Mouse (Mus musculus) neural tube, embryonic 14.5 days (tissue): ENCODE results near the gene Chd1. TPM values are rescaled to one million over a fixed set of nuclear protein-coding genes. Genes with fewer than 3 reads are reported as not detected.
"Not testable (repeated sequence)": the region's sequence is repeated elsewhere in the genome, so short reads cannot be mapped to it uniquely, and the experiment has no call there.

Source experiments
- ATAC-seq: fragments of 200-750 bp; cut with Nextera tagmentation; 2 replicates; pipeline ENCODE4 v1.8.0; 2017; ENCODE audit warnings: low read depth, mild to moderate bottlenecking, moderate TSS enrichment, moderate library complexity
- H3K27ac ChIP-seq: fragments of 300-500 bp; sonication (generic); 2 replicates; pipeline ENCODE4 v1.5.1; 2014; ENCODE audit warnings: low read depth, mild to moderate bottlenecking, control low read depth, low read length, moderate library complexity, mixed read lengths
- H3K27me3 ChIP-seq: fragments of 300-500 bp; sonication (generic); 2 replicates; pipeline ENCODE4 v1.6.1; 2014; ENCODE audit warnings: low read length; ENCODE audit not compliant: control insufficient read depth, insufficient read depth
- H3K36me3 ChIP-seq: fragments of 300-500 bp; sonication (generic); 2 replicates; pipeline ENCODE4 v1.6.1; 2014; ENCODE audit warnings: low read length, mixed read lengths; ENCODE audit not compliant: control insufficient read depth, insufficient read depth
- H3K4me1 ChIP-seq: fragments of 300-500 bp; sonication (generic); 2 replicates; pipeline ENCODE4 v1.6.1; 2014; ENCODE audit warnings: low read length; ENCODE audit not compliant: control insufficient read depth, insufficient read depth
- H3K4me2 ChIP-seq: fragments of 300-500 bp; sonication (generic); 2 replicates; pipeline ENCODE4 v1.6.1; 2014; ENCODE audit warnings: mild to moderate bottlenecking, low read depth, low read length, control low read depth
- H3K4me3 ChIP-seq: fragments of 300-500 bp; sonication (generic); 2 replicates; pipeline ENCODE4 v1.5.1; 2014; ENCODE audit warnings: low read depth, low read length, control low read depth, mixed read lengths
- H3K9ac ChIP-seq: fragments of 300-500 bp; sonication (generic); replicated peaks from 2 replicates; pipeline ENCODE4 v1.6.1; 2014; ENCODE audit warnings: low read depth, mild to moderate bottlenecking, control low read depth, low read length, mixed read lengths
- H3K9me3 ChIP-seq: fragments of 300-500 bp; sonication (generic); 2 replicates; pipeline ENCODE4 v1.6.1; 2016; ENCODE audit warnings: low read length; ENCODE audit not compliant: control insufficient read depth
- WGBS: fragments of 180-500 bp; shearing (Covaris S2); extraction: QIAGEN DNeasy Blood & Tissue Kit; methylation state at CpG from one replicate; pipeline ENCODE4 v1.1.7; 2014; 5-methylcytosine and 5-hydroxymethylcytosine counted together
- polyA plus RNA-seq: library from polyadenylated mRNA; unstranded; fragments of >200 nt; fragmentation: Nextera tagmentation; extraction: Ambion mirVana; gene quantifications from 2 replicates; pipeline ENCODE4 v1.2.1, GENCODE M21; 2014

The Chd1 gene
- polyA plus RNA-seq, 1 experiment from 2014 or later: 24.1 TPM

DNA sequence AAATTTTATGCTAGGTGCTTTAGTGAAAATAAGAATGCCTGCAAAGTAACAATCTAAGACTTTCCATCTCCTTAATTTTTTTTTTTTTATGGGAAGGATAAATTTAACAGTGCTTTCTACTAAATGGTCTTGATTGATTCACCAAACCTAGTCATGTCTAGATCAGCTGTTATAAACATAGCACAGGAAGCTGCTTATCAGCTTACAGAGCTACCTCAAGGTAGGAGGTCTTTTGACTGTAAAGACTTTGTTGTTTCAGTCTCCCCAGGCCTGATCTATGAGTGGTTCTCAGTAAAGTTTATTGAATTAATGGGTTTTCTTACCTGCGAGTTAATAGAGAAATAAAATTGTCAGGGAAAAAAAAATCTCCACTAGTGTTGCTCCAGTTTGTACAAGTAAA lies 18.5 kb downstream of the Chd1 start:
- no peaks in the 10 kb centered on the region for H3K4me1 ChIP-seq
- H3K27ac ChIP-seq: no peak overlapping the region
- no peaks in the 10 kb centered on the region for H3K9me3 ChIP-seq
- no peak for ATAC-seq
- no peak overlapping the region for H3K9ac ChIP-seq
- 86% methylated on average over 1 of the region's 1 CpGs for WGBS
- H3K4me3 ChIP-seq: no peak overlapping the region
- peaks cover 29% of the 10 kb centered on the region for H3K36me3 ChIP-seq
- no peak overlapping the region for H3K4me2 ChIP-seq
- H3K27me3 ChIP-seq: no peaks in the 10 kb centered on the region

DNA sequence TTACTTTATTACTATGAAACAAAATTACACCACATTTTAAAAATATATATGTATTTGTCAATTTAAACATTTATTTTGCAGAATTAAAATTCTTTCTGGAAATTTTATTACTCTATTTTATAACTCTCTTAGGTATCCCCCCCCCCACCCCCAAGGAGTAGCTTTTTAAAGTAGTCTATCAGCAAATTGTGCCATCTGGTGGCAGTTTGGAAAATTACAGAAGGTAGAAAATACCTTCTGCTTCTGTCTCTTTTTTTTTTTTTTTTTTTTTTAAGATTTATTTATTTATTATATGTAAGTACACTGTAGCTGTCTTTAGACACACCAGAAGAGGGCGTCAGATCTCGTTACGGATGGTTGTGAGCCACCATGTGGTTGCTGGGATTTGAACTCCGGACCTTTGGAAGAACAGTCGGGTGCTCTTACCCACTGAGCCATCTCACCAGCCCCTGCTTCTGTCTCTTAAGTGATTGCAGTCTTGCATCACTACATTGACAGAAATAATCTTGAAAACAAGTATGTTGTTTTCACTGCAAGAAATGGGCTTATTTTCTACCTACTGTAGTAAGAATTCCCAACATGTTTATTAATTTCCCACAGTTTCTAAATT lies 19.2 kb downstream of the Chd1 start:
- not testable (repeated sequence) for H3K27me3 ChIP-seq, H3K9me3 ChIP-seq, H3K4me2 ChIP-seq, H3K9ac ChIP-seq, H3K27ac ChIP-seq, H3K4me3 ChIP-seq, ATAC-seq, H3K4me1 ChIP-seq
- 100% methylated on average over 2 of the region's 5 CpGs for WGBS
- peaks cover 29% of the 10 kb centered on the region for H3K36me3 ChIP-seq

DNA sequence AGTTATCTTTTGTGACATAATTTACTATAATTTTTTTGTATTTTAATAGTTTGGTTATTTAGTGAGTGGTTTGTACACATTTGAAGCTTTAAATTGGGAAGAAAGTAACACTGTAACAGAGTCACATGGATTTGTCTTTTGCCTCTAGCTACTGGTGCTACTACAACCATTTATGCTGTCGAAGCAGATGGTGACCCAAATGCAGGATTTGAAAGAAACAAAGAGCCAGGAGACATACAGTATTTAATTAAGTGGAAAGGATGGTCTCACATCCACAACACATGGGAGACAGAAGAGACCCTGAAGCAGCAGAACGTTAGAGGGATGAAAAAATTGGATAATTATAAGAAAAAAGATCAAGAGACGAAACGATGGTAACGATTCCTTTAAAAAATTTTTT lies 26.9 kb downstream of the Chd1 start:
- Histone ChIP-seq H3K4me3 (no peak overlapping the region), H3K4me1 (no peaks in the 10 kb centered on the region), H3K9ac (no peak overlapping the region), H3K4me2 (no peak overlapping the region), H3K9me3 (no peaks in the 10 kb centered on the region), H3K36me3 (peaks cover 37% of the 10 kb centered on the region), H3K27ac (no peak overlapping the region), H3K27me3 (no peaks in the 10 kb centered on the region)
- 67% methylated on average over 5 of the region's 5 CpGs for WGBS
- no peak for ATAC-seq

DNA sequence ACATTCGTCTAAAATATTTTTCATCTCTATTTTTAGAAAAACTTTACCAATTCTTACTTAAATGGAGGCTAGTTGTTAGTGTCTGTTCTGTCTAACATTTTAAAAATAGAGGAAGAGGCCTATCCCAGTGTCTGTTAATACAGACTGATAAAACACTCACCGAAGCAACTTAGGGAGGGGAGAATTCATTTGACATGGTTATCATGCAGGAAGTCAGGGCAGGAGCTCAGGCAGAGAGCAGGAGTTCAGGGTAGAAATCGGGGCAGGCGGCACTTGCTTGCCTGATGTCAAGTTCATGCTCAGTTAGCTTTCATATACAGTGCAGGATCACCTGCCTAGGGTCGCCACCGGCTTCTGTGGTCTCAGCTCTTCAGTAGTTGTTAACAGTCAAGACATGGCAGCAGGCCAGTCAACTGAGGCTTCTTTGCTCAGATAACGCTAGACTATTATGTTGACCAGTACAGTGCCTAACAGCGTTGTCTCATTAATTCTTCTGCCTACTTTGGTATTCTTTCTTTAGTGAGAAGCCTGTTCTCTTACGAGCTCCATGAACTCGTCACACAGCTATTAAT lies 32.7 kb downstream of the Chd1 start:
- Histone ChIP-seq H3K9me3 (no peaks in the 10 kb centered on the region), H3K4me1 (no peaks in the 10 kb centered on the region), H3K9ac (no peak overlapping the region), H3K4me2 (no peak overlapping the region), H3K36me3 (peaks cover 27% of the 10 kb centered on the region), H3K4me3 (no peak overlapping the region), H3K27me3 (no peaks in the 10 kb centered on the region), H3K27ac (no peak overlapping the region)
- no peak for ATAC-seq
- WGBS: 89% methylated on average over 10 of the region's 10 CpGs

DNA sequence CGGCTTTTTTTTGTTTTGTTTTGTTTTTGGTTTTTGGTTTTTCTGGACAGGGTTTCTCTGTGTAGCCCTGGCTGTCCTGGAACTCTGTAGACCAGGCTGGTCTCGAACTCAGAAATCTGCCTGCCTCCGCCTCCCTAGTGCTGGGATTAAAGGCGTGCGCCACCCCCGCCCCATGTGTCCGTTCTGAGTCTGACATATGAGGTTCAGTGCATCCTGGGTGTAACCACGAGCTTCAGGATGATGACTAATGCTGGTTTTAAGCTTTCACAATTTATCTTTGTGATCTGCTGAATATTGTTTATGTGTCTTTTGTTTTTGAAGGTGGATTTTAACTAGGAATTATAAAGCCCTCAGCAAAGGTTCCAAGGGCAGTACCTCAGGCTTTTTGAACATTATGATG lies 37.1 kb downstream of the Chd1 start:
- Histone ChIP-seq H3K9me3 (no peaks in the 10 kb centered on the region), H3K36me3 (peaks cover 23% of the 10 kb centered on the region), H3K9ac (no peak overlapping the region), H3K4me3 (no peak overlapping the region), H3K27me3 (no peaks in the 10 kb centered on the region), H3K27ac (no peak overlapping the region), H3K4me1 (no peaks in the 10 kb centered on the region), H3K4me2 (no peak overlapping the region)
- ATAC-seq: no peak
- 90% methylated on average over 8 of the region's 8 CpGs for WGBS

DNA sequence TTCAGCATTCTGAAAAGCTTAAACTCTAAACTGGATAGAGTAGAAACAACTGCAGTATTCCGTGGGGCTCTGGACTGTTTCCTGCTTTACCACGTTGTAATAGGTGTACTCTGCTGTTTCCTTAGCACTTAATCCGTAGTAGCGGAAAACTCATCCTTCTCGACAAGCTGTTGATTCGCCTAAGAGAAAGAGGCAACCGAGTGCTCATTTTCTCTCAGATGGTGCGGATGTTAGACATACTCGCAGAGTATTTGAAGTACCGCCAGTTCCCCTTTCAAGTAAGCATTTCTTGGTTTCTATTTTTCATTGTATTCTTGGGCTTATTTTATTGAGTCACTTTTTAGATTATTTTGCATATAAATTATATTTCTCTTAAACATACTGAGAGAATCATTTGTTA lies 38.2 kb downstream of the Chd1 start:
- Histone ChIP-seq H3K27me3 (no peaks in the 10 kb centered on the region), H3K4me1 (no peaks in the 10 kb centered on the region), H3K4me3 (no peak overlapping the region), H3K27ac (no peak overlapping the region), H3K9me3 (no peaks in the 10 kb centered on the region), H3K36me3 (peaks cover 23% of the 10 kb centered on the region), H3K9ac (no peak overlapping the region), H3K4me2 (no peak overlapping the region)
- WGBS: 97% methylated on average over 10 of the region's 10 CpGs
- no peak for ATAC-seq

DNA sequence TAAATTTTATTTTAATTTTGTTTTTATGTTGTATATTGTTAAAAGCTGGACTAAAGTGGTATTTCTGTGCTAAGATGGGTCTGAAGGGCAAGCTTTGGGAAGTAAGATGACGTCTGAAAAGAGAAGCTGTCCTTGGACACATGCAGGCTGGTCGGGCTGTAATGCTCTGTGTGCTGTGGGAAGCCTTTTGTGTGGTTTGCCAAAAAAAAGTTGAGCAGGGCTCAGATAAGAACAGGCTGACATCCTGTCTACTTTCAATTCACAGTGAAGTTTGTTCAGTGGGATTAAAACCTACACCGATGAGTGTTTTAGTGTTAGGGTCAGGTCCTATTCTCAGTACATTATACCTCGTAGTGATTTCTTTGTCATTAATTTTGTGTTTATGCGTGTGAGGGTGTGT lies 38.6 kb downstream of the Chd1 start:
- H3K9ac ChIP-seq: no peak overlapping the region
- no peaks in the 10 kb centered on the region for H3K27me3 ChIP-seq
- H3K36me3 ChIP-seq: peaks cover 19% of the 10 kb centered on the region
- no peak for ATAC-seq
- no peaks in the 10 kb centered on the region for H3K4me1 ChIP-seq
- H3K9me3 ChIP-seq: no peaks in the 10 kb centered on the region
- H3K4me3 ChIP-seq: no peak overlapping the region
- no peak overlapping the region for H3K27ac ChIP-seq
- no peak overlapping the region for H3K4me2 ChIP-seq
- WGBS: 94% methylated on average over 5 of the region's 5 CpGs

DNA sequence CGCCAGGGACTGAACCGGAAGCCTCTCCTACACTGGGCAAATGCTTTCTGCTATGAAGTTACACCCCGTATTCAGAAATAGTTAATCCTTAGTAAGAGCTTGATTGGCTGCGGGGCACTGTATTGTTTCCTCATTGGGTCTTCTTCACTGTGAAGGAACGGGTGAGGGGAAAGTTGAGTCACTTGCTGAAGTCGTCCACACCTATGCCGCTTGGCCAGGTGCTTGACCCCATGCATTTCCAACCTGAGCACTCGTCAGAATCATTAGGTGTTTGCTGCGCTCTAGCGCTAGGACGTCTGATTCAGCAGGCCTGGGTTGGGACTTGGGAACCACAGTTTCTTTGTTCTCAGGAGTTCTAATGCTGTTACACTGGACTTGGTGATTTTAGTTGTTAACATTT lies 41.9 kb downstream of the Chd1 start:
- Histone ChIP-seq H3K4me3 (no peak overlapping the region), H3K9me3 (no peaks in the 10 kb centered on the region), H3K4me1 (no peaks in the 10 kb centered on the region), H3K27me3 (no peaks in the 10 kb centered on the region), H3K36me3 (peaks cover 29% of the 10 kb centered on the region), H3K9ac (no peak overlapping the region), H3K27ac (no peak overlapping the region), H3K4me2 (no peak overlapping the region)
- WGBS: 90% methylated on average over 11 of the region's 11 CpGs
- ATAC-seq: no peak

DNA sequence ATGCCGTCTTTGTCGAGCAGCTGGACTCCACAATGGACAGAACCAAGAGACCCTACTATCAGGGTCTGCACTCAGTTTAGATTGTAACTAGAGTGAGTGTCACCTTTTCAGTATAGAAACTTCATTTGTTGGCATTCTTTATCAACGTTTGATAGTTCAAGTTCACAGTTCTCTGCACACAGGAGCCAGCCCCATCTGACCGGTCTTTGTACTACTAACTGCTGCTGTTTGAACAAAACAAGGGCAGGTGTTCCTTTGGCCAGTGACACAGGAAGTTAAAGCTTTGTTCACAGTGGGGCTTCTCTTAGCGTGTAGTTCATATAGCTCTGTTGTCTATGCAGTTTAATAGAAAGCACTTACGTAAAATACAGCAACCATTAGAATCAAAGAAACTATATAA lies 43.3 kb downstream of the Chd1 start:
- H3K36me3 ChIP-seq: peaks cover 29% of the 10 kb centered on the region

More for the DNA sequence above, 43.3 kb downstream of the Chd1 start:
- Histone ChIP-seq H3K27ac (no peak overlapping the region), H3K9me3 (no peaks in the 10 kb centered on the region), H3K9ac (no peak overlapping the region), H3K27me3 (no peaks in the 10 kb centered on the region), H3K4me2 (no peak overlapping the region), H3K4me1 (no peaks in the 10 kb centered on the region), H3K4me3 (no peak overlapping the region)
- 92% methylated on average over 6 of the region's 6 CpGs for WGBS
- ATAC-seq: no peak
